Mouse (Mus musculus): Measurements from ENCODE around the gene Gad2. TPM values are rescaled to one million over a fixed set of nuclear protein-coding genes. Genes with fewer than 3 reads are reported as not detected.

The Gad2 gene
- polyA plus RNA-seq, 1 experiment, result 0.01 TPM

DNA sequence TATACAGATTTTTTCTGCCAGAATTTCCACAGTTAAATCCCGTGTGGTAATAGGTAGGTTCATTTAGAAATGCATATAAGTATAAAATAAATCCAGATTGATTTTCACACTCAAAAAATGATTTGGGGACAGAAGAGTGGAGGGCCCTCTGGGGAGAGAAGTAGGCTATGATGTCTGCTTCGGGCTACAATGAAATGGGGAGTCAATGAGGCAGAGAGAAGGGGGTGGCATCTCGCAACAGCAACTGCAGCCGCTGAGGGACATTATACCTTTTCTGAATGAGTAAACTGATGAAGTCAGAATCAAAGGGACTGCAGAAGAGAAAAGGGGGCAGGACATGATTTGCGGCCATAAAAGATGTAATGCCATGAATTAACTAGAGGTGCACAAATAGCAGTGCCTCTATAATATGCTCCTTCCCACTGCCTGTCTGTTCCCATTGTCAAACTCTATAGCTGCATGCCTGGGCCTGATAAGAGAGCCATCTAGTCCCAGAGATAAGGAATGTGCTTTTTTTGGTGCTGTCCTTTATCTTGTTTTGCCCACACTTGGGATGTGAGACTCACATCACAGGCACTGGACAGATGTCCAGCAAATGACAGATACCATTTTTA lies 5.9 kb downstream of the Gad2 start:
- WGBS, result 57% methylated on average over 5 of the region's 5 CpGs
- no peak for DNase-seq (ENCODE audit: low read depth, low spot score)

DNA sequence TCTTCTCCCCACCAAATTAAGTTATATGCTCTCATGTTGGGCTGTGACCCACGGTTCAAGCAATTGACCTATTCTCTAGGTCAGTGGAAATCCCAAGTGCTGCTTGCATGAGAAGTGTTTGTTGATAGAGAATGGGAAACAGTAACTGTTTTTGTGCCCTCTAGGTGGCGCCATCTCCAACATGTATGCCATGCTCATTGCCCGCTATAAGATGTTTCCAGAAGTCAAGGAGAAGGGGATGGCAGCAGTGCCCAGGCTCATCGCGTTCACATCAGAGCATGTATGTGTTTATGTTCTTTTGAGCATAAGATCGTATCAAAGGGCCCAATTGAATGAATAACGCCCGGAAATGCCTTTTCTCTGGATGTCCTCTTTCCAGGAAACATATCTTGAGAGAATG lies 12.8 kb downstream of the Gad2 start:
- DNase-seq (ENCODE audit: low read depth, low spot score), result no peak
- WGBS, result 46% methylated on average over 8 of the region's 8 CpGs

DNA sequence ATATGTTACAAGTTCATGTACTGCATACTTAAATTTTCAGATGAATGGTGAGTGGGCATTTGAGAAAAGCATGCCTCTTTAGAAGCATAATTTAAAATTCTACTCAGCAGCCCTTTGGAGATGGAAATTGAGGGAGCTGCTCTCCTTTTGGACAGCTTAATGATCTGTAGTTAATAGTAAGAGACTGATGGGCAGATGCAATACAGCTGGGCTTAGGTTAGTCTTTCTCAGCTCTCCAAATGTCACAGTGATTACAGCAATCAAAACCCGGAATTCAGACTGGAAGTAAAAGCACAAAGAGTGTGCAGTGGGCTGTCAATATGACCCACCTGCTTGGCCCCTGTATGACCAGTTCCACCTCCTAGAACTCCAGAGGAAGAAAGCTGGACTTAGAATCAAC lies 24.1 kb downstream of the Gad2 start:
- DNase-seq (ENCODE audit: low read depth, low spot score), result no peak

DNA sequence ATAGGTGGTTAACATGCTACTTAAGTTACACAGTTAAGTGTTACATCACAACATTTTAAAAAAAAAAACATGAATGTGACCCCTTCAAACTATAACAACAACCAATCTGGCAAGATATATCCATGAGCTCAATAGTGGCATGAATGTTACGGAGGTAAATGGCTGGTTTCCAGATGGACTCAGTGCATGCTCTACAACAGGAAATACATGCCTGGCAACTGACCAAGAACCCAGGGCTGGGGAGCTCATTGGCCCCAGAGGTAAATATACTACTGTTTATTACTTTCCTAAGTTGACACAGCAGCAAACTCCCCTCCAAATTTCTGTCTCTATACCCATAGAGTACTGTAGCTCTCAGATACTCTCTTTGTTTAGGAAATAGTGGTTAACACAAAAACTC lies 26.4 kb downstream of the Gad2 start:
- DNase-seq (ENCODE audit: low read depth, low spot score), result peak; percentile 16
- 19% methylated on average over 1 of the region's 1 CpGs for WGBS

More for the DNA sequence above, 24.1 kb downstream of the Gad2 start:
- WGBS, result 60% methylated on average over 1 of the region's 1 CpGs

DNA sequence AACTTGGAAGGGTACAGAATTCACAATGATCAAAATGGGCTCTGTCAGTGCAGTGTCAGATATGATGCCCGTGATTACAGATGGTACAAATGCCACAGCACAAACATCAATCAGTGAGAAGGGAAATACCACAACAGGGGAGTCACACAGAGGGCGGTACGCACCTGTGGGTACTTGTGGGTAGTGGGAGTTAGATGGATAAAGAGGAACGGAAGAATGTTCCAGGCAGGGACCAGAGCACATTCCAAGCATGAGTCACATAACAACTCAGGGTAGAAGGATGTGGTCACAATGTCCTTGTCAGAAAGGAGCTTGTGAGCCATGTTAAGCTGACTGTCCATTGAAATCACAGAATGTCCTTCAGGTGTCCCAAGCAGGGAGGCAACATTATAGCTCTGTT lies 29.8 kb downstream of the Gad2 start:
- 83% methylated on average over 4 of the region's 4 CpGs for WGBS
- DNase-seq (ENCODE audit: low read depth, low spot score), result no peak

DNA sequence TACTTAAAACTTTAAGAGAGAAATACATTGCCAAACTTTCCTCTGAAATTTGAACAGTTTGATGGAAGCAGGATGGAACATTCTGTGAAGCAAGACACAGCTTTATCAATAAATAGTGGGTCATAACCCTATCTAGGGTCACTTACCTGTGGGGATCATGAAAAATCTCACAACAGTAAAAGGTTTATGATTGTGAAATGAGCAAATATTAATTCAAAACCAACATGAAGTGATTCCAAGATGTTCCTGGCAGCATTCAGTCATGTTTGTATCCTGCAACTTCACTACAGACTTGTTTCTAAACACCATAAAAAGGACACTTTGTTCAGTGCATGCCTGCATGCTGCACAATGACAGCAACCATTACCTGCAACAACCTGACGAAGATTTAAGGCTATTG lies 41.7 kb downstream of the Gad2 start:
- DNase-seq (ENCODE audit: low read depth, low spot score), result no peak
- 63% methylated on average over 1 of the region's 1 CpGs for WGBS

DNA sequence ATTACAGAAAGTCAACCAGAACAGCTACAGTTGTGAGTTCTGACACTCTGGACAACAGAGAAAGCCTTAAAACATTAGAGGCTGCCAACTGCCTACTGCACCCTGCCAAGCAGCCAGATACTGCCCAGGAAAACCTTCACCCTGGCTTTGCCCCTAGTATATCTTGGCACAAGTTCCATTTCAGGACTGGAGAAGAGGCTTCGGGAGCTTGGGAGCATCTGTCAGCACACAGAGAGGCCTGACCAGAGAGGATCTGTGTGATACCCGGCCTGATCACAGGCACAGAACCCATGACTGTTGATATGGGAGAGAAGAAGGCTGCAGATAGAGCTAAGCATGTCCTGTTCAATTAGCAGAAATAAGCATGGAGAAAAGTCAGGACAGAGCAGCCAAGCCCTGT lies 48.4 kb downstream of the Gad2 start:
- WGBS, result 79% methylated on average over 2 of the region's 2 CpGs
- no peak for DNase-seq (ENCODE audit: low read depth, low spot score)

DNA sequence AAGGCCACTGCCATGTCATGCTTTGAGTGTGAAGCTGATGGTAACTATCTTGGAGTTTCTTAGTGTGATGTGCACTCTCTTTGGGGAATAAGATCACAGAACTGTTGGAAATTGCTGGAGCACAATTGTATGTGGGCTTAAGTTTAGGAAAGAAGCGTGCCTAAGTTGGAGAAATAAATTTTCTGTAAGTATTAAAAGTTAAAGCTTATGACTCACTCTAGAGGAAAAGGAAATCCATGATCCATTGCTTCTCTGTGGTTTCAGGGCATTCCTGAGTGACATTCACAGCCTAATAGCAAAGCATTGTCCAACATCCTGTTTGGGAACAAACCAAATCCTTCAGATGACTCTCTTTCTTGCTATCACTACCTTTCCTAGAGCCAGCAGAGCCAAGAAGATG lies 49.3 kb downstream of the Gad2 start:
- WGBS, result 72% methylated on average over 1 of the region's 1 CpGs
- DNase-seq (ENCODE audit: low read depth, low spot score), result no peak

DNA sequence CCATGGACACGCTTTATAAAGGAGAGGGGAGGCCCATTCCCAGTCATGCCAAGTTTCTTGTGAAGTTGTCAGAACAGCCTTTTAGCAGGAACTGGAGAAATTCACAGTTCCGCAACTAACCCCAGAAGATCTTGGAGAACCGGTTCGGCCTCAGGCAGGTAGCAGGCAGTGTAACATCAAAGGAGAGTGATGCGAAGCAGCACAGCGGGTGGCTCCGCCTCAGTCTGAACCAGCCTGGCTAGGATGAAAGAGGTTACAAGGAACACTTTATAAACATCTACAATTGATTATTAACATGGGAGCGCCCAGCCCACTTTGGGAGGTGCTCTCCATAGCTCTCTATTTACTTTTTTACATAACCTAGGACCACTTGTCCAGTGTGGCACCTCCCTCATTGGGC lies 55.1 kb downstream of the Gad2 start:
- WGBS, result 17% methylated on average over 8 of the region's 8 CpGs
- DNase-seq (ENCODE audit: low read depth, low spot score), result no peak

DNA sequence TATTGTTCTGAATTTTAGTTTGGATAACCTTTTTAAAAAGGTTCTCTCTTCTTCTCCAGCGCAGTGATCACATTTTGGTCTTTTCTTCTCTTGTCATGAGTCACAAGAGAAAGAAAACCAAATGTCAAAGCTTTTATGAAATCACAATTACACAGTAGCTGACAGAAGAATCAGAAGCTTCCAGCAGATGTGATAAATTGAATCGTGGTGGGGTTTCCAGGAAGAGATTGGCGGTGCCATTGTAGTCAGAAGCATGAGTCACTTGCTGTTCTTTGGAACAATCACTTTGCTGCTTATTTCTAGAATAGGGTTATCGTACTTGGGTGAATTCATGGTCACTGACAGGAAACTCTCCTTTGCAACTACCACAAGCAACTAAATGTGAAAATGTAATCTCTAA lies 57.9 kb downstream of the Gad2 start:
- no peak for DNase-seq (ENCODE audit: low read depth, low spot score)
- 50% methylated on average over 4 of the region's 4 CpGs for WGBS

DNA sequence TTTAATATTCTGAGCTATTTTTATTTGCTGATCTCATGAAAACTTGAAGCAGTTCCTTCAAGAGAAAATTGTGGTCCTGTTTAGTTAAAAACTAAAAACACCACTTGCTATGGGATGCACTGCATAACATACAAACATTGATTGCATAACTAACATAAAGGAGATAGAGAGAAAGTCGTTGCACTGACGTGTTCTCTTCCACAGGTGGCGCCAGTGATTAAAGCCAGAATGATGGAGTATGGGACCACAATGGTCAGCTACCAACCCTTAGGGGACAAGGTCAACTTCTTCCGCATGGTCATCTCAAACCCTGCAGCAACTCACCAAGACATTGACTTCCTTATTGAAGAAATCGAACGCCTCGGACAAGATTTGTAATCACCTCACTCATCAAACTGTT lies 68.0 kb downstream of the Gad2 start:
- 89% methylated on average over 7 of the region's 7 CpGs for WGBS

DNA sequence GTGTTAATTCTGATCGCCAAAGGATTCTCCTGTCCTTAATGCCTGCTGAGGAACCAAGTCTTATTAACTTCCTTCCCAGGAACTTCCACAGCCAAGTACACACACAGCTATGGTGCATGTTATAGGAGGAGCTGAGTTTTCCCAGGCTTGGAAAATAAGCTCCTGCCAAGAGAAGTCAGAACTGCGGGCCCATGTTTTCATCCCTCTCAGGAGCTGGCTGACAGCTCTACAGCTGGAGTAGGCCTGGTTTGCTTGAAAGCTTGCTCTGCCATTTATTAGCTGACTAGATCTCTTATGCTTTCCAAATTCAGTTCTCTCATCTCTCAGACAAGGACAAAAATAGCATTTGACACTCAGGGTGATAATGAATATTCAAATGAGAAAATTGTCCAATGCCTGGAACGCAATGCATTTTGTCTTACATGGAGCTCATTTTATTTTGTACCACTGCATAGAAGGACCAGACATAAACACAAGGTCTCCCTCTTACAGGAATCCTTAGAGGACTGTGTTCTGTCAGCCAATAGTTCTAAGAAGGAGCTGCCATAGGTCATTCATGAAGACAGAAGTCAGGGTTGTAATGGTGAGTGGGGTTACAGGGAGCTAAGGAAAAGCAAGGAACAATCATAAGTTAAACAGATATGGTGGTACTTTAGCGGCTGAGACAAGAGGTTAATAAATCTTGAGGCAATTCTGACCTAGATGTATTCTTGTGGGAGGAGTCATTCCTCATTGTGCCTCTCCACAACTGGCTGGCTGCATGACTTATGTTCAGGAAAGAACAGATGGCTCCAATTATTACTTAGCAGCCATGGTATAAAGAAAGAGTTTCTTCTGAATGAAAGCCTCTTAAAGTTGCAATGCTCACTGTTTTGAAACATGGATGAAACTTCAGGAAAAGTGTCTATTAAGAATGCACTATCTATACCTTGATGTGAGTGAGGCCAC lies 83.0 kb downstream of the Gad2 start:
- WGBS, result 59% methylated on average over 4 of the region's 4 CpGs
- DNase-seq (ENCODE audit: low read depth, low spot score), result no peak

More for the DNA sequence above, 68.0 kb downstream of the Gad2 start:
- DNase-seq (ENCODE audit: low read depth, low spot score), result no peak

DNA sequence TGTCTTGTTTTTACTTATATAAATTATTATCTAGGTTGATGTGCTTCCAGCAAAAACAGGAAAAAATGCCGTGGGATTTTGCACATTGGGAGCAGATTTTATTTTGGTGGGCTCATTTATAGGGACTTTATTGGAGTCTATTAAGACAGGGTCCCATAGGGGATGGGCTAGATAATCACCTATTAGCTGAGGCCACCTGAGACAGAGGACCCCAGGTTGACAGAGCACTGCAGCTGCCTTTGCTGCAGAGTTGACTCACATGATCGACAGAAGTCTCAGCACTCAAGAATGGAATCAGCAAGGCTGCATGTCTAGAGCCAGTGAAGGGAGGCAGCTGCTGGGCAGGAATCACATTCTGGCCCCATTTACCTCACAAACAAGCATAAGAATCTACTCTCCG lies 84.2 kb downstream of the Gad2 start:
- WGBS, result 70% methylated on average over 3 of the region's 3 CpGs
- no peak for DNase-seq (ENCODE audit: low read depth, low spot score)

DNA sequence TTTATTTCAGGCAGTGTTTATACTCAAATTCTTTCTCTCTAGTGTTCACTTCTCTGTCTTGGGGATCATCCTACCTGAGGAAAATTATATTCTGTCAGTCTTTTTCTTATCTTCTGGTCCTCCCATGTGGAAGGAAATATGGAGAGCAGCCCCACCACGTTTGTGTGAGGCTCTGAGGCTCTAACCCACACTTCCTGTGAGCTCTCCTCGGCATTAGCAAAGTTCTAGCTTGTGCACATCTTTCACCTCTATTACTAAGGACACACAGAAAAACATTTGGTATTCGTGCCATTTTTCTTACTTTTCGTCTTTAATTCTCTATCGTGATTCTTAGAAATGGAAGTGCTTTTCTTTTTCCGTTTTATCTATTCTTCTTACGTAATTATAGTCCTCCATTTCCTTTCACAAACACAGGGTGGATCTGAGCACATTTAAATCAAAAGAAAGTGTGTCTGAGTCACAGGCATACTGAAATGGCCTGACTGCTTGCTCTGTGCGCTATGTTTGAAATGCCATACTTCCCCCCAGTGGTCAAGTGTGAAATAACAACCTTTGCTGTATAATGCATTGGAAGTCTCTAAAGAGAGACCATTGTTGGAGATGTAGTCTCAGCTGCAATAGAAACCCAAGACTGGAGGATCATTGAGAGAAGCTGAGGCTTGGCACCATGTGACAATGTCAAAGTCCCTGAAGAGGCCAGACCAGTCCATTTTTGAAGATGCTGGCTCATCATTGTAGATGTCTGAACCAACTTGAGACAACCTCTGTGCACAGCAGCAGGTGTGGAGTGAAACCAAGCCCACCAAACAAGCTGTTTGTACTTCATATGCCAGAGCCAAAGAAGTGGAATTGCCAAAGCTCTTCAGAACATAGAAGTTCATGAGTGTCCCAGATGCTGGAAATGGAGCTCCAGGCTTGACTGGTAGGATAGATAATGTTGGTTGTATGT lies 99.8 kb downstream of the Gad2 start:
- DNase-seq (ENCODE audit: low read depth, low spot score), result peak; percentile 64
- WGBS, result 16% methylated on average over 8 of the region's 8 CpGs

DNA sequence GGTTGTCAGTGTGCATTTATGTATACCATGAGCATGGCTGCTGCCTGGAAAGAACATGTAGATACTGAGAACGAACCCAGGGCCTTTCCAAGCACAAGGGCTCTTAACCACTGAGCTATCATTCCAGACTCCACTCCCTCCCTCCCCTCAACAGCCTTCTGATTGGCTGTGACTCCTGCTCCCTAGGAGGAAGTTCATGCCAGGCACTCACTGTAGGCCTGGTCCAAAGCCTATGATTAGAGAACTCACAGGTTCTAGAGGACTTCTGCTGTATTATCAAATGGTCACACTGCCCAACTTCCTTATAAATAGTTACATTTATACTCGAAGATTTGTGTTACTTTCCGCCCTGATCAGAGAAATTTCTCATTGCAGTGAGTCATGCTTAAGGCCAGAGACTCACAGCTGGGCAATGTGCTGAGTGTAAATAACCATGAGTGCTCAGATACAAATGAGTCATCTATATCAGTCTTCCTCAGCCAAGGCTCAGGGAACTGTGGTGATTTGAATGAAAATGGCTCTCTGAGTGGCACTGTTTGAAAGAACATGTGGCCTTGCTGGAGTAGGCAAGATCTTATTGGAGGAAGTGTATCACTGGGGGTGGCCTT lies 102.0 kb downstream of the Gad2 start:
- DNase-seq (ENCODE audit: low read depth, low spot score), result no peak
- 52% methylated on average over 3 of the region's 3 CpGs for WGBS

DNA sequence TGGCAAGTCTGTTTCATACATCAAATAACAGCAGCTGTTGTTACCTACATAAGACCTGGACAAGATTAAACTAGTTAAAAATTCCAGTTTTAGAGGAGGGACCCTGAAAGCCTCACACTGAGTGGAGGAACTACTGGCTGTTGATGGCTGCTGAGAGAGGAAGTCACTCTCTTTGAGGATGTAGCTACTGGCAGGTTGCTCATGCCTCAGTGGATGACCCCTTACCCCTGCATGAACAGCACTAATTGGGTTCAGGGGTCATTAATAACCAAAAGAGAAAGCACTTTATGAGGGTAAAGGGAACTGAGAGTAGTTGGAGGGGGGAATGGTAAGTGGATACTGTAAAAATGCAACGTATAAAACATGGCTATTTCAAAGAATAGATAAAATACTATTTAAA lies 105.1 kb downstream of the Gad2 start:
- no peak for DNase-seq (ENCODE audit: low read depth, low spot score)
- 91% methylated on average over 1 of the region's 1 CpGs for WGBS

DNA sequence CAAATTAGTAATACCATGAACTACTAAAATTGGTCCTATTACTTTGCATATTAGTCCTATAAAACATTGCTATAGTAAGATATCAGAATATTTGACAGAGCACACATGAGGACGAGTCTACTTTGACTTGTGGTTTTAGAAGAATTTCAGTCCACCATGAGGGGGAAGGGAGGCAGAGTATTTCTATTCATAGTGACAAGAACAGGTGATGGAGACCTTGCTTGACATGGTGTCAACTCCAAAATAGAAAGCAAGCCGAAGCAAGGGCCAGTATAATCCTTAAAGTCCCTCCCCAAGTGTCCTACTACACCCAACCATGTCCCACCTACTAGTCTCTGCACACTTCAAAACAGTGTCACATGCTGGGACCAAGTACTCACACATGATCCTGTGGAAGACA lies 114.1 kb downstream of the Gad2 start:
- WGBS, result 75% methylated on average over 2 of the region's 2 CpGs

DNA sequence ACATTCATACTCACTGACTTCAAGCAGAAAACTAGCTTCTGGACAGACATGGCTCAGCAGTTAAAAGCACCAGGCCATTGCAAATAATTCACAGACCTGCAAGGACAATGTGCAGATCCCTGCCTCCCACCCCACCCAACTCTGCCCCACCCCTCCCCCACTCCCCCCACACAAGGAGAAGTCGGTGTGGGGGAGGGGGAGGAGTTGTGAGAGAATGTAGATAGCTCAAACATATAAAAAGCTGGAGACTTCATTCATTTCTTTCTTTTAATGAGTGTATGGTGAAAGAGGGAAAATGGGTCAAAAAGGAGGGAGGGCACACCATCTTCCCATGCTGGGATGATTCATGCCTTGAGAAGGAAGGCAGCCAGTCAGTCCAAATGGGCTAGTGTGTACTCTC lies 117.4 kb downstream of the Gad2 start:
- DNase-seq (ENCODE audit: low read depth, low spot score), result no peak
- 53% methylated on average over 1 of the region's 1 CpGs for WGBS

More for the DNA sequence above, 114.1 kb downstream of the Gad2 start:
- no peak for DNase-seq (ENCODE audit: low read depth, low spot score)

DNA sequence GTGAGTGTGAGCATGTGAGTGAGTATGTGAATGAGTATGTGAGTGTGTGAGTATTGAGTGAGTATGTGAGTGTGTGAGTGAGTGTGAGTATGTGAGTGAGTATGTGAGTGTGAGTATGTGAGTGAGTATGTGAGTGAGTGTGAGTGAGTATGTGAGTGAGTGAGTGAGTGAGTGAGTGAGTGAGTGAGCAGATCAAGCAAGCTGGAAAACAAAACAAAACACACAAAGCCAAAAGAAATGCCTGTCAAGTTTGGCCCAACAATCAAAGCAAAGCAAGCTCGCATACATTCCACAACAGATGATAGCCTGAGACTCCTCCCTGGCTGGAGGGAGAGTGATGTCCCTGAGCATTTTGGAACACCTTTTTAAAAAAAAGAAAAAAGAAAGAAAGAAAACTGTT lies 118.4 kb downstream of the Gad2 start:
- DNase-seq (ENCODE audit: low read depth, low spot score), result no peak
- 61% methylated on average over 1 of the region's 1 CpGs for whole genome bisulfite sequencing

DNA sequence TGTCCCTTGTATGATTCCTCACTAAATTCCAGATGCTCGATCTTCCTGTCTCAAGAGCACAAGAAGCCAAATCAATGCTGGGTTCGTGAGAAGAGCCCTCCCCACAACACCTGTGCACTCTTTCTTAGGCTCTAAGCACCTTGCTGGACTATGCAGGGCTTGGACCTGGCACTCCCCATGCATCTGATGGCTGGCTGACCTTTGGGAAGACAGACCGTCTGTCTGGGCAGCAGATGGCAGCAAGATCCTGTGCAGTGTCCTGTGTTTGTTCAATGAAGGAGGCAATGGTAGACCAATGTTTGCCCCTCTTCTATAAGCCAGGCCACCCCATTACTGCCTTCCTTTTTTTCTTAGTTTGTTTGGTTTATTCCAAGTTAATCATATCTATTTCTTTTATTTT lies 119.2 kb downstream of the Gad2 start:
- DNase-seq (ENCODE audit: low read depth, low spot score), result no peak

More for the DNA sequence above, 119.2 kb downstream of the Gad2 start:
- 65% methylated on average over 3 of the region's 3 CpGs for WGBS

All from large intestine, adult 2 months (tissue).